Mouse (Mus musculus) kidney, adult 2 months (tissue): ENCODE measurements around the gene Nisch.

Source experiments
- CTCF ChIP-seq: fragments of 200-500 bp; conservative IDR thresholded peaks from 2 replicates; pipeline ENCODE4 v1.5.1; 2011; ENCODE audit warnings: low read depth, mild to moderate bottlenecking, control low read depth, low read length, moderate library complexity, mixed read lengths; ENCODE audit not compliant: insufficient read depth, insufficient read length
- POLR2A ChIP-seq: fragments of 200-500 bp; IDR thresholded peaks from one replicate; pipeline ENCODE4 v1.6.1; 2011; ENCODE audit warnings: low read depth, low read length, control low read depth

- no peak for TF ChIP-seq POLR2A
- TF ChIP-seq CTCF = no peak
Measured at GRCm38 (mm10) chr14:31137281-31137595, 79.5 kb downstream of the Nisch start.
